Mouse (Mus musculus) kidney, postnatal 10 days (tissue): ENCODE results near the gene Fscn1.

Source experiments
- DNase-seq: peaks from one replicate; pipeline ENCODE4 v3.0.0; 2021; ENCODE audit warnings: mixed read lengths

Fscn1 gene

GRCm38 (mm10) chr5:142976516-142976915 lies 16.4 kb downstream of the Fscn1 start:
- peak; percentile 80 for DNase-seq

- DNase-seq = peak; percentile 74
Observed at GRCm38 (mm10) chr5:142982046-142982801, 22.1 kb downstream of the Fscn1 start.

DNA sequence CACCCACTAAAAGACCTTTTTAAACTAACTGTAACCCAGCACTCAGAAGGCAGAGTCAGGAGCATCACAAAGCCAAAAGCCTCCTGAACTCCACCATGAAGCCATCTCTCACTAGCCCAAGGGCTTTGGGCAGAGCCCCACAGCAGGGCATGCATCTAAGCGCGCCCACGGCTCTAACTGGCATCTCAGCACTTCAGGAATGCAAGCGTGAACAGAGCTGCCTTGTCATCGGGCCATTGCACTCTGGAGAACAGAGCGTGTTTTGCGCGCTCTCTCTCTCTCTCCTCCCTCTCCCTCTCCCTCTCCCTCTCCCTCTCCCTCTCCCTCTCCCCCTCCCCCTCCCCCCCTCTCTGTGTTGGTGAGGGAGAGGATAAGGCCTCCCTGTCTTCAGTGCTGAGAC lies 23.0 kb downstream of the Fscn1 start:
- DNase-seq = no peak

GRCm38 (mm10) chr5:142984271-142984670 lies 24.1 kb downstream of the Fscn1 start:
- no peak for DNase-seq

- DNase-seq = peak; percentile 74
Observed at GRCm38 (mm10) chr5:142988520-142988919, 28.4 kb downstream of the Fscn1 start.

- DNase-seq = no peak
Observed at GRCm38 (mm10) chr5:142989167-142989566, 29.0 kb downstream of the Fscn1 start.

DNA sequence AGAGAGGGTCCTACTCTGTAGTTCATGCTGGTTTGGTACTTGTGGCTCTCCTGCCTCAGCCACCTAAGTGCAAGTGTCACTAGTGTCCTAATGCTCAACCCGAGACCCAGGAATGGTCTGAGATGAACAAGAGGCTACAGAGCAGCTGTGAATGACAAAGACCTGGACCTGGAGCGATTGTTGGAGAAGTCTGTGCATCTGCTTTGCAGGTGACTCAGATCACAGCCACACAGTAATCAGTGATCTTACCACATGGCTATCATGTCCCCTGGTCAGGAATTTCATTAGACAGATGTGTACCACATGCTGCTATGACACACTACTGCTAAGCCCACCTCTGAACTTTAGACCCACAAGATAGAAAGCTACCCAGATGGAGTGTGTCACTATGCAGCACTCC lies 34.6 kb downstream of the Fscn1 start:
- no peak for DNase-seq

- no peak for DNase-seq
Observed at GRCm38 (mm10) chr5:142997526-142997925, 37.4 kb downstream of the Fscn1 start.

- DNase-seq = peak; percentile 58
Observed at GRCm38 (mm10) chr5:142998171-142998570, 38.0 kb downstream of the Fscn1 start.

DNA sequence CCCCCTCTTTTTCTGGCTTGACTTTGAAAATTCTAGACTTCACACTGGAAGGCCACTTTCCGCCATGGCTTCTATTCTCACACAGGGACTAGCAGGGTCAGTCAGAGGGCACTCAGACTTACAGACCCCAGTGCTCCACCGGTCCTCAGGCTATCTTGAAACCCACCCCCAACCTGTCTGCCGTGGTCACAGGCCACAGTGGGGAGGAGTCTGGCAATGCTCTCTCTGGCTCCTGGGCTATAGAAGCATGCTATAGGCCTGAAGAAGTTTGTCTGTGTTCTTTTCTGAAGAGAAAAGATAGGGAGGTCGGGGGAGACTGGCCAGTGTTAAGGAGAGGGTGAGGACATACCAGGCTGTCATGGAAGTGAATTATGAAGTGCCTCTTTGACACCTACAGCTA lies 39.9 kb downstream of the Fscn1 start:
- DNase-seq = no peak

- DNase-seq = peak; percentile 77
Observed at GRCm38 (mm10) chr5:143000654-143001500, 40.7 kb downstream of the Fscn1 start.

DNA sequence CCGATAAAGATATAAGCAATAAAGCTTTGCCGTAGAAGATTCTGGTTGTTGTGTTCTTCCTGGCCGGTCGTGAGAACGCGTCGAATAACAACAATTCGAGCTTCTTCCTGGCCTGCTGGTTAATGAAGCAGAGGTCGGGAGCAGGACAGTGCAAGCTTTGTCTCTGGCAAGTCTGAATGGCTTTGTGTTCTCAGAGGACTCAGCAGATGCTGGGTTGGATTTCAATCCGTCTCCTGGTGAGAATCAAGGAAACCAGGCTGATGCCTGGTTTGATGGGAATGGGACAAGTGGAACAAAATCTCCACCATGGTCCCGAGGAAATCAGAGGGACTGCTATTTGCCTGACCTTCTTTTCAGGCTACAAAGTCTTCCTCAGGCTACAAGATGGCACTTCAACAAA lies 49.2 kb downstream of the Fscn1 start:
- no peak for DNase-seq

DNA sequence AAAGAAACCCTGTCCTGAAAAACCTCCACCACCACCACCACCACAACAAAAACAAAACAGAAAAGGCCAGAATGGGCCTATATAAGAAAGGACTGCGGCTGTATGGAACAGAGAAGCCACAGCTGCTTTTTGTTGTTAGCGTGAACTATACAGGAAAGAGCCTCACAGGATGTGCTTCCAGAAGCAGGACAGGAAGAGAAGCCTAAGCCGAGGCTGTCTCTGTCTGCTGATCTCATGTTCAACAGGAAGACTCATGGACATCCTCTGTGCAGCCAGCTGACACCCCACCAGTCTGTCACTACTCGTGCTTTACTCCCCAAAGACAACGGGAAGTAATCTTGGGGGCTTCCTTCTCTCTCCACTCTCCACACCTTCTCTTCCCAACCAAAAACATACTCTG lies 57.3 kb downstream of the Fscn1 start:
- peak; percentile 40 for DNase-seq
